Mouse (Mus musculus) midbrain, embryonic 16.5 days (tissue): Measurements from ENCODE around the gene Ptgs2. TPM values are rescaled to one million over a fixed set of nuclear protein-coding genes. Genes with fewer than 3 reads are reported as not detected.

Source experiments
- ATAC-seq: fragments of 200-750 bp; cut with Nextera tagmentation; 2 replicates; pipeline ENCODE4 v1.8.0; 2017; ENCODE audit warnings: moderate TSS enrichment
- H3K27ac ChIP-seq: fragments of 300-500 bp; sonication (generic); 2 replicates; pipeline ENCODE4 v1.5.1; 2014; ENCODE audit warnings: mild to moderate bottlenecking, low read length, mixed read lengths
- H3K27me3 ChIP-seq: fragments of 300-500 bp; sonication (generic); 2 replicates; pipeline ENCODE4 v1.6.1; 2014; ENCODE audit warnings: low read depth, low read length, mixed read lengths; ENCODE audit not compliant: control insufficient read depth, insufficient read depth
- H3K36me3 ChIP-seq: fragments of 300-500 bp; sonication (generic); 2 replicates; pipeline ENCODE4 v1.6.1; 2014; ENCODE audit warnings: mild to moderate bottlenecking, low read length, moderate library complexity, mixed read lengths; ENCODE audit not compliant: control insufficient read depth, insufficient read depth
- H3K4me1 ChIP-seq: fragments of 300-500 bp; sonication (generic); 2 replicates; pipeline ENCODE4 v1.6.1; 2014; ENCODE audit warnings: mild to moderate bottlenecking, low read length, mixed read lengths; ENCODE audit not compliant: control insufficient read depth, insufficient read depth
- H3K4me2 ChIP-seq: fragments of 300-500 bp; sonication (generic); 2 replicates; pipeline ENCODE4 v1.6.1; 2014; ENCODE audit warnings: mild to moderate bottlenecking, low read length, mixed read lengths
- H3K4me3 ChIP-seq: fragments of 300-500 bp; sonication (generic); 2 replicates; pipeline ENCODE4 v1.5.1; 2014; ENCODE audit warnings: low read depth, mild to moderate bottlenecking, low read length, moderate library complexity, mixed read lengths
- H3K9ac ChIP-seq: fragments of 300-500 bp; sonication (generic); 2 replicates; pipeline ENCODE4 v1.6.1; 2014; ENCODE audit warnings: low read depth, low read length, mixed read lengths
- H3K9me3 ChIP-seq: fragments of 300-500 bp; sonication (generic); replicated peaks from 2 replicates; pipeline ENCODE4 v1.6.1; 2014; ENCODE audit warnings: mild to moderate bottlenecking, low read length, mixed read lengths; ENCODE audit not compliant: control insufficient read depth, poor library complexity, severe bottlenecking
- WGBS: fragments of 180-500 bp; shearing (Covaris S2); extraction: QIAGEN DNeasy Blood & Tissue Kit; methylation state at CpG from one replicate; pipeline ENCODE4 v1.1.7; 2014; 5-methylcytosine and 5-hydroxymethylcytosine counted together
- microRNA-seq: library from miRNA; unstranded; fragments of <30 nt; microRNA quantifications from one replicate; pipeline ENCODE4, GENCODE M21; 2017
- polyA plus RNA-seq: library from polyadenylated mRNA; unstranded; fragments of >200 nt; fragmentation: Nextera tagmentation; extraction: Ambion mirVana; gene quantifications from 2 replicates; pipeline ENCODE4 v1.2.1, GENCODE M21; 2015

Ptgs2 gene
- polyA plus RNA-seq, 1 experiment from 2014 or later, result 0.11 TPM

DNA sequence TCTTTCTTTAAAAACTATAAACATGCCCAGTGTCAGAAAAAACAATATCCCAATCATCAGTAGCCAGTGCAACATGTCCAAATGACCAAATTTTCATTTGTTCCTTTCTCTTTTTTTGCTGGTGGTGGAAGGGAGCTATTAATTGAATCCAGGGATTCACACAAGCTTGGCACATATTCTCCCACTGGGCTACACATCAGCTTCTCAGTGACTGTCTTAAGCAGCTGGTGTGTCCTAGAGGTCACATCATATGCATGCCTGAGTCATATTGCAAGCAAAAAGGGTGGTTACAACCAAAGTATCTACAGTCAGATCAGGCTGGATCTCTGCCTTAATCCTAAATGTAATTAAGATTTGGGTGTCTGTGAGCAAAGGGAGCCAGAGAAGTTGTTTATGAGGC lies 35.5 kb downstream of the Ptgs2 start:
- Histone ChIP-seq H3K4me3 (no peak overlapping the region), H3K4me1 (no peaks in the 10 kb centered on the region), H3K36me3 (no peaks in the 10 kb centered on the region), H3K4me2 (no peak overlapping the region), H3K9me3 (no peaks in the 10 kb centered on the region), H3K9ac (no peak overlapping the region), H3K27ac (no peak overlapping the region), H3K27me3 (no peaks in the 10 kb centered on the region)
- ATAC-seq, result no peak

GRCm38 (mm10) chr1:150139730-150140129 lies 39.9 kb downstream of the Ptgs2 start:
- H3K27me3 ChIP-seq, result no peaks in the 10 kb centered on the region
- no peaks in the 10 kb centered on the region for H3K36me3 ChIP-seq
- WGBS, result 84% methylated on average over 9 of the region's 9 CpGs
- H3K27ac ChIP-seq, result no peak overlapping the region
- H3K4me2 ChIP-seq, result no peak overlapping the region
- no peaks in the 10 kb centered on the region for H3K4me1 ChIP-seq
- no peaks in the 10 kb centered on the region for H3K9me3 ChIP-seq
- no peak overlapping the region for H3K4me3 ChIP-seq
- ATAC-seq, result no peak
- no peak overlapping the region for H3K9ac ChIP-seq

DNA sequence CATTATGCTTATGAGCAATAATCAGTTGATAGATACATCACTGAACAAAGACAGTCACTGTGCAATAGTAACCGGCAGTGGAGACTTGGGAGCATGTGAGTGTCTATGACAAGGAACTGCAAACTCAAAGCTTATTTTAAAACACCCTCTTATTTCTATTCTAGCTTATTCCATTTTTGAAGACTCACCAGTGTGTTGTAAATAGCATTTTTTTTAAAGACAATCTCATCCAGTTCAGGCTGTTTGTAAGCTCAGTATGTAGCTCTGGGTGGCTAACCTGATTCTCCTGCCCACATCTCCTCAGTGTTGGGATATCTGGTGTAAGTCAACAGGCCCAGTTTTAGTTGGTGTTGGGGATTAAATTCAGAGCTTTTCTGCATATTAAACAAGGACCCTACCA lies 42.1 kb downstream of the Ptgs2 start:
- ATAC-seq, result no peak
- H3K4me1 ChIP-seq, result no peaks in the 10 kb centered on the region
- H3K27me3 ChIP-seq, result no peaks in the 10 kb centered on the region
- H3K9me3 ChIP-seq, result no peaks in the 10 kb centered on the region
- H3K4me2 ChIP-seq, result no peak overlapping the region
- H3K27ac ChIP-seq, result no peak overlapping the region
- 86% methylated on average over 1 of the region's 1 CpGs for WGBS
- H3K36me3 ChIP-seq, result no peaks in the 10 kb centered on the region
- H3K4me3 ChIP-seq, result no peak overlapping the region
- H3K9ac ChIP-seq, result no peak overlapping the region

DNA sequence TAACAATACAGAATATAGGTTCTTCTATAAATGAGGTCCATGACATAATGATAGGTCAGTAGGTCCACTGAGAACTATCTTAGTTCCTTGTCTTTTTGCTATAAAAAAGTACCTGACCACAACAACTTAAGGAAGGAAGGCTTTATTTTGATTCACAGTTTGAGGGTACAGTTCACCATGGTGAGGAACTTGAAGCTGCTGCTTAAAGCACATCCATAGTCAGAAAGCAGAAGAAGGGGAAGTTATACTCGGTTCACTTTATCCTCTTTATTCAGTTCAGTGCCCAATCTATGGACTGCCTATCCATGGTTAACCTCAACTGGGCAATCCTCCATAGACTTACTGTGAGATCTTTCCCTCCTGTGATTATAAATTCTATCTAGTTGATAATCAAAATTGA lies 43.7 kb downstream of the Ptgs2 start:
- Histone ChIP-seq H3K9me3 (no peaks in the 10 kb centered on the region), H3K27ac (no peak overlapping the region), H3K4me2 (no peak overlapping the region), H3K4me1 (no peaks in the 10 kb centered on the region), H3K9ac (no peak overlapping the region), H3K36me3 (no peaks in the 10 kb centered on the region), H3K4me3 (no peak overlapping the region), H3K27me3 (no peaks in the 10 kb centered on the region)
- 64% methylated on average over 1 of the region's 1 CpGs for WGBS
- no peak for ATAC-seq

GRCm38 (mm10) chr1:150145049-150145448 lies 45.2 kb downstream of the Ptgs2 start:
- Histone ChIP-seq H3K36me3 (no peaks in the 10 kb centered on the region), H3K27me3 (no peaks in the 10 kb centered on the region), H3K4me2 (no peak overlapping the region), H3K27ac (no peak overlapping the region), H3K9ac (no peak overlapping the region), H3K4me3 (no peak overlapping the region), H3K4me1 (no peaks in the 10 kb centered on the region), H3K9me3 (no peaks in the 10 kb centered on the region)
- WGBS, result 87% methylated on average over 8 of the region's 8 CpGs
- ATAC-seq, result no peak

GRCm38 (mm10) chr1:150147272-150147671 lies 47.4 kb downstream of the Ptgs2 start:
- H3K27me3 ChIP-seq, result no peaks in the 10 kb centered on the region
- no peak for ATAC-seq

DNA sequence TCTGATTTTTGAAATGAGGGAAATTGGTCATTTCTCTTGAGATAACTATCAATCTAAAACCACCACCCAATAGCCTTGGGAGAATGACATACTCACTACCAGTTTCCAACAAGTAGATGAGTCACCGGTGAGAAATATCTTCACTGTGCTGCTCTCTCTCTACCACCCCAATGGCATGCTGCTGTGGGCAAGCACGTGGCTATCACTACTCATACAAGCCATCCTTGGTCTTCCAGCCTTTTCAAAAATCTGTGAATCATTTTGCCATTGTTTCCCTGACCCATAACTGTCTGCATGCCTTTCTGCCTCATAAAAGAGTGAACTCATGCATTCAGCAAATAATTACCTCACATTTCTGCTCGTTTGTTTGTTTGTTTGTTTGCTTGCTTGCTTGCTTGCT lies 51.6 kb downstream of the Ptgs2 start:
- Histone ChIP-seq H3K9me3 (no peaks in the 10 kb centered on the region), H3K4me1 (no peaks in the 10 kb centered on the region), H3K27ac (no peak overlapping the region), H3K9ac (no peak overlapping the region), H3K4me3 (no peak overlapping the region), H3K27me3 (no peaks in the 10 kb centered on the region), H3K4me2 (no peak overlapping the region), H3K36me3 (no peaks in the 10 kb centered on the region)
- 76% methylated on average over 3 of the region's 3 CpGs for WGBS
- ATAC-seq, result no peak

More at GRCm38 (mm10) chr1:150147272-150147671, 47.4 kb downstream of the Ptgs2 start:
- Histone ChIP-seq H3K9me3 (no peaks in the 10 kb centered on the region), H3K4me1 (no peaks in the 10 kb centered on the region), H3K27ac (no peak overlapping the region), H3K4me3 (no peak overlapping the region), H3K36me3 (no peaks in the 10 kb centered on the region), H3K9ac (no peak overlapping the region), H3K4me2 (no peak overlapping the region)
- WGBS, result 59% methylated on average over 4 of the region's 4 CpGs

Small RNA genes lying within 50 kb of the gene (microRNA-seq; reads per million reads assigned to microRNA genes)
- gene Gm44329, result not detected

Other genes with a start within 250 kb of the Ptgs2 start
- 0.57 and 1.0 TPM in 2 replicates for gene Pla2g4a, start 138.7 kb upstream of the Ptgs2 start, polyA plus RNA-seq
- gene Pdc, start 219.4 kb downstream of the Ptgs2 start, polyA plus RNA-seq, result not detected in 2 replicates